Mouse (Mus musculus): ENCODE data around the gene Apopt1.

Gene Apopt1

DNA sequence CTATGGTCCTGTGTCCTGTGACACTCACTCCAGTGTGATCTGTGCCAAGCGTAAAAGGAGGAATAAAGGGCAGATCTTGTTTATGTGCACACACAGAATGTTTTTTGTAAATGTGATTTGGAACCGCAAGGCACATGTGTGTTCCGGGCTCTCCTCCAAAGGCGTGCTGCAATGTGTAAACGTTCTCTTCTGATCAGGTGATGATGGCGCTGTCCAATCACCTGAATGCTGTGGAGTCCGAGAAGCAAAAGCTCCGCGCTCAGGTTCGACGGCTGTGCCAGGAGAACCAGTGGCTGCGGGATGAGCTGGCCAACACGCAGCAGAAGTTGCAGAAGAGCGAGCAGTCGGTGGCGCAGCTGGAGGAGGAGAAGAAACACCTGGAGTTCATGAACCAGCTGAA lies 61.1 kb downstream of the Apopt1 start:
- in situ Hi-C loops (cut with MboI, MseI), result no loop called here

- in situ Hi-C loops (cut with MboI, MseI), result no loop called here
Measured at GRCm38 (mm10) chr12:111774845-111775244, 61.8 kb downstream of the Apopt1 start.

DNA sequence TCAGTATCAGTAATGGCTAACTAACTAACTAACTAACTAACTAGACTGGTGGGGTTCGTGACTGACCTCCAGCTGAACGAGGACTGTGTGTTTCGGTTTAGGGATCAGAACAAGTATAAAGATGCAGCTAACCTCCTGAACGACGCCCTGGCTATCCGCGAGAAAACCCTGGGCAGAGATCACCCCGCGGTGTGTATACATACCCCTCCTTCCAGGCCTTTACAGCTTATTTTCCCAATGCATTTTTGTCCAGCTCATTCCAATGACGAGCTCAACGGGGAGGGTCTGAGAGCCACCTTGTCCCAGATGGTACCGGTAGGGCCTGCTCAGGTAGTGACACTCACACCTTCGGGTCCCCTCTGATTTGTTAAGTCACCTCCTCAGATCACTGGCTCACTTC lies 64.9 kb downstream of the Apopt1 start:
- in situ Hi-C loops (cut with MboI, MseI), result no loop called here

- in situ Hi-C loops (cut with MboI, MseI), result no loop called here
Measured at GRCm38 (mm10) chr12:111779544-111779943, 66.5 kb downstream of the Apopt1 start.

DNA sequence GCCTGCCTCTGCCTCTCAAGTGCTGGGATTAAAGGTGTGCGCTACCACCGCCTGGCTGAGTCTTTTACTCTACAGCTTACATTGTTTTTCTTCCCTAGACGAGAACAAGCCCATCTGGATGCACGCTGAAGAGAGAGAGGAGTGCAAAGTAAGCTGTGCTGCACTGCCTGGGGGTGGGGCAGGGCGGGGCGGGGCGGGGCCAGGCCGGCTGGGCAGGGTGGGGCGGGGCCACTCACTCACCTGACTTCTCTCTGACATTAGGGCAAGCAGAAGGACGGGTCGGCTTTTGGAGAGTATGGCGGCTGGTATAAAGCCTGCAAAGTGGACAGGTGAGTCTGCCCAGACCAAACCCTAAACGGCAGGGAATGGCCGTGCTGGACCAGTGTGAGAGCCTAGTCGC lies 72.1 kb downstream of the Apopt1 start:
- in situ Hi-C loops (cut with MboI, MseI), result no loop called here

DNA sequence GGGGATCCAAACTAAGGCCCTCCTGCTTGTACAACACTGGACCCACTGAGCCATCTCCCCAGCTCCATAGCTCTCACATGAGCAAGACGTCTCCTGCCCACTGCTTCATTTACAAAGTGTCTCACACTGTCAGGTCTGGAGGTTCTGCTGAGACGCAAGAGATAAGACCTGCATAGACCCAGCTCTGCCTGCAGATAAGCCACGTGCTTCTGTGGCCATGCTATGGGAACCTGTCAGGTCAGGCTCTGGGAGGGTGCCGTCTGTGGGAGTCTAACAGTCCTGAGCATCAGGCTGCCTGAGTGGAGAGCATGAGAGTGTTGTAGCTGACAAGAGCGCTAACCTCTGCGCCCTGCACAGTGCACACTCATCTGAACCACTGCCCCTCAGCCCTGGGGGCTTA lies 74.0 kb downstream of the Apopt1 start:
- in situ Hi-C loops (cut with MboI, MseI), result no loop called here

- in situ Hi-C loops (cut with MboI, MseI), result no loop called here
Measured at GRCm38 (mm10) chr12:111790090-111790489, 77.0 kb downstream of the Apopt1 start.

DNA sequence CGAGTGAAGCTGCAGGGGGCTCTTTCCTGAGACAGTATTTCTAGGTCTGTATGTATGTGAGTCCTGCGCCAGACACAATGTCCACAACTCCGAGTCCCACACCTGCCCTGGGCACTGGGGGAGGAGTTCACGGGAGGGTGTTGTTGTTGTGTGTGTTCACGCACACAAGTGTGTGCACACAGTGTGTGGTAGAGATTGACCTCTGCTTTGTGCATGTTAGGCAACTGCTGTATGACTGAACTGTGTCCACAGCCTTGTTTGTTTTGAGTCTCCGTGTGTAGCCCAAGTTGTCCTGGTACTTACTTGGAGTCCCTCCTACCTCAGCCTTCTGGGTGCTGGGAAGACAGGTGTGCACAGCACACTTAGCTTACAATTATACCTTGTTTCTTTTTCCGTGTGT lies 77.6 kb downstream of the Apopt1 start:
- in situ Hi-C loops (cut with MboI, MseI), result no loop called here

GRCm38 (mm10) chr12:111791474-111792104 lies 78.5 kb downstream of the Apopt1 start:
- in situ Hi-C loops (cut with MboI, MseI), result no loop called here

DNA sequence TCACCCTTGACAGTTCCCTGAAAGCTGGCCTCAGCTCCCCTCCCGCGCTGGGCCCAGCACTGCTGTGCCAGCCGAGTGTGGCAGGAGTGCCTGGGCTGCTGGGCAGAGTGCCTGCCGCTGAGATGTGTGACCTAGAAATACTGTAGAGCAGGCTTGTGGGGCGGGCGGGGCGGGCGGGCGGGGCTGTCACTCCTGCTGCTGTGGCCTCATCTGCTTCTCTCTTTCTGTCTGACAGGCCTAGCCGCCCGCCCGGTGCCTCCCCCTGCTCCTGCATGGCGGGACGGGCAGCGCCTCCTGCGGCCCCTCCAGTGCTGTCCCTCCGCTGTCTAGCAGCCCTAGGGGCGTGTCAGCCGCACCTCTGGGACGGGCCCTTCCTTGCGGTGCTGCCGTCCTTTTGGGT lies 81.0 kb downstream of the Apopt1 start:
- in situ Hi-C loops (cut with MboI, MseI), result no loop called here

- in situ Hi-C loops (cut with MboI, MseI), result no loop called here
Measured at GRCm38 (mm10) chr12:111794526-111795179, 81.6 kb downstream of the Apopt1 start.

GRCm38 (mm10) chr12:111795180-111795895 lies 82.3 kb downstream of the Apopt1 start:
- in situ Hi-C loops (cut with MboI, MseI), result no loop called here

DNA sequence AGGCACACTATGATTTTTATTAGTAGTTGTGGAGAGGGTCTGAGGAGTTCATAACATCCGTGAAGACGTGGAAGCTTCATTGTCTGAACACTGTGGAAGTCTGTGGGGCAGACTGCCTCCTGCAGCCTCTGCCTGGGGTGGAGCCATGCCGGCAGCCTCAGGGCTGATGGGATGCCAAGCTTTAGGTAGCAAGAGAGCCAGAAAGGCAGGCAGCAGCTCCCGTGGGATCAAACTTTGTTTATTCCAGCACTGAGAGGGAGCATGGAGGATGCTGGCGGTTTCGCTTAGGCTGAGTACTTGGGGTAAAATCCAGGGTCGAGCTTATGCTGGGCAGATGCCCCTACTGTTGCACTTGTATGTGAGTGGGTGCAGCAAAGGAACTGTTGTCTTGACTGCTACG lies 84.2 kb downstream of the Apopt1 start:
- in situ Hi-C loops (cut with MboI, MseI), result no loop called here

GRCm38 (mm10) chr12:111798493-111798892 lies 85.4 kb downstream of the Apopt1 start:
- in situ Hi-C loops (cut with MboI, MseI), result no loop called here

DNA sequence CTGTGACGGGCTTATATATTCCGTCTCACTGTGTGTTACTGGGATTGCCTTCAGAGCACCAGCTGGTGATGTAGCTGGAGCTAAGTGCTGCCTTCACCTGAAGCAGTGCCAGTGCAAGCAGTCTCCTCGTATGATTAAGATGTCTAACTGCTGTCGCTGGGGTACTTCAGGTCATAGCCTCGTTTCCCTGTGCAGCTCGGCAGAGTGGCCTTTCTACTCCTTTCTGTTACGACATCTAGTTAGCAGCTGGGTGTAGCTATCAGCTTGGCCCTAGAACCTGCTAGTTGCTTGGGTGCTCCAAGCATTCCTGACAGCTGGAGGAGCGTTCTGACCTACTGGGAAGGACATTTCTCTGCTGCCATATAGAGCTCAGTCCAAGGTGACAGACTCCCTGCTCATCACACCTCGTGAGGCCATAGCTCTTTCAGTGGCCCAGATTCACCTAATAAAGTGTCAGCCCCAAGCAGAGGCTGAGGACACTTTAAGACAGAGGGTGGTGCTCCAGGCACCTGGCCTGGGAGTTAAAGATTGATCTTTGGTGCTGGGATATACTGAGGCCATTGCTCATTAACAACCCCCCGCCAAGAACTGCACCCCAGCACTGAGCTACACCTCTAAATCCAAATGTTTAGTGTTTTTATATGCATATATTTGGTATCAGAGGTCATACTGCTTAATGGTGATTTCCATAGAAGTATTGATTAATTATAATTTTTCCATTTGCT lies 87.6 kb downstream of the Apopt1 start:
- in situ Hi-C loops (cut with MboI, MseI), result no loop called here

DNA sequence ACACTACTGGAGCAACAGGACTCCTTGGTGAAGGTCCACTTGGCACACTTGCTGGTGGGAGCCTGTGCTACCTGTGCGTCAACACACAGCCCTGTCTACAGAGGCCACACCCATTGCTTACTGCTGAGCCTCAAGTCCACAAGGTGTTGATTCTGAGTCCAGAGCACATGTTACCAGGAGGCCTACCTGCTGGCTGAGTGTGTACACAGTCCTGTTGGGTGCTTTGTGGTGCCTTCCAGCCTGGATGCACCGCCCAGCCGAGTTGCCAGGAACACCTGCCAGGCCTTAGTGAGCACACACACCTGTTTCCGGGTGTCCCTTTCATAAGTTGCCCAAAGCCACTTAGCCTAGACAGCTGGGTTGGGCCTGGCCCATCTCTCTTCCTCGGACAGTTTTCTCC lies 90.5 kb downstream of the Apopt1 start:
- in situ Hi-C loops (cut with MboI, MseI), result no loop called here

Measured in regulatory T cell (primary cell).